ENCODE assay signal across 18 mouse cellular contexts in the genomic region with DNA sequence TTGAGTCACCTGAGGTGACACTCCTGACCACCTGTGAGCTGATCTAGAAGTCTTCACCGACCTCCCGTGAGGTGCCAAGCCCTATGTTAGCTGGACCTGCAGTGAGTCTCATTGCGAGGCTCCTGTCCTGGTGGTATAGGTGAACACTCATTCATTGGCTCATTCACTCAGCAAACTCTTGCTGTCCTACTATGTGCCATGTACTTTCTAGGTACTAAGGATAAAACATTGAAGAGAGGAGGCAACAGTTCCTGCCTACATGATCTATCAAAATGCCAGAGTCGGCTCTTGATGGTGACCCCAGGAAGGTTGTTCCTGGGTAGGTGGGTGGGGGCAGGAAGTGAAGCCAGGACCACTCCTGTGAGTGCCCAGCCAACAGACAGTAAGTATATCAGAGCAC.
"Had no signal": no experiment of that assay in that cellular context is flagged by ENCODE, and none has a peak within 500 bp of the region (broad histone marks: within the 10 kb centered on the region; RNA-seq: fewer than 3 reads in every experiment).

No protein-coding gene starts in this region.

- H3K4me3 ChIP-seq: layer of hippocampus, adult 2 months; limb, embryonic 10.5 days; limb, embryonic 13.5 days; megakaryocyte, embryonic 14.5 days; midbrain, embryonic 10.5 days; midbrain, embryonic 13.5 days; myocyte; neural tube, embryonic 13.5 days had no signal

- H3K4me1 ChIP-seq: limb, embryonic 10.5 days; midbrain, embryonic 13.5 days; neural tube, embryonic 13.5 days had no signal

- H3K36me3 ChIP-seq: limb, embryonic 13.5 days; midbrain, embryonic 13.5 days; neural tube, embryonic 13.5 days had no signal

- DNase-seq: kidney, adult 18-20 months; kidney, postnatal 25 days; lung, embryonic 14.5 days; lung, postnatal 36 days; thymus, adult 2 months; thymus, postnatal 25 days had no signal

- H3K27me3 ChIP-seq: limb, embryonic 13.5 days; megakaryocyte, embryonic 14.5 days; midbrain, embryonic 13.5 days; neural tube, embryonic 13.5 days had no signal

- H3K4me2 ChIP-seq: limb, embryonic 13.5 days; lung, embryonic 14.5 days; midbrain, embryonic 13.5 days; neural tube, embryonic 13.5 days had no signal

- H3K9me3 ChIP-seq: limb, embryonic 10.5 days; limb, embryonic 13.5 days; megakaryocyte, embryonic 14.5 days; midbrain, embryonic 10.5 days; midbrain, embryonic 13.5 days; neural tube, embryonic 13.5 days had no signal

- H3K9ac ChIP-seq: limb, embryonic 13.5 days; lung, embryonic 14.5 days; midbrain, embryonic 13.5 days; neural tube, embryonic 13.5 days had no signal

- ATAC-seq: intestine, embryonic 16.5 days; lung, postnatal 0 days; midbrain, embryonic 13.5 days; midbrain, embryonic 16.5 days had no signal

- H3K27ac ChIP-seq: kidney, postnatal 0 days; layer of hippocampus, adult 2 months; limb, embryonic 10.5 days; limb, embryonic 13.5 days; midbrain, embryonic 10.5 days; midbrain, embryonic 13.5 days; neural tube, embryonic 13.5 days had no signal
